Mouse (Mus musculus) midbrain, embryonic 10.5 days (tissue): ENCODE data around the gene Cops4. TPM values are rescaled to one million over a fixed set of nuclear protein-coding genes. Genes with fewer than 3 reads are reported as not detected.

Source experiments
- DNase-seq: peaks from one replicate; pipeline ENCODE4 v3.0.0-alpha.2; 2017; ENCODE audit warnings: low spot score
- H3K27ac ChIP-seq: fragments of 300-500 bp; sonication (generic); replicated peaks from 2 replicates; pipeline ENCODE4 v1.5.1; 2016; ENCODE audit warnings: mild to moderate bottlenecking
- H3K27me3 ChIP-seq: fragments of 300-500 bp; sonication (generic); 2 replicates; pipeline ENCODE4 v1.6.1; 2016; ENCODE audit warnings: low read depth, mild to moderate bottlenecking; ENCODE audit not compliant: poor library complexity, severe bottlenecking
- H3K36me3 ChIP-seq: fragments of 300-500 bp; sonication (generic); 2 replicates; pipeline ENCODE4 v1.6.1; 2016; ENCODE audit warnings: mild to moderate bottlenecking, moderate library complexity
- H3K4me1 ChIP-seq: fragments of 300-500 bp; sonication (generic); 2 replicates; pipeline ENCODE4 v1.6.1; 2016
- H3K4me3 ChIP-seq: fragments of 300-500 bp; sonication (generic); 2 replicates; pipeline ENCODE4 v1.5.1; 2016; ENCODE audit warnings: mild to moderate bottlenecking, moderate library complexity
- H3K9me3 ChIP-seq: fragments of 300-500 bp; sonication (generic); replicated peaks from 2 replicates; pipeline ENCODE4 v1.6.1; 2016; ENCODE audit warnings: mild to moderate bottlenecking
- WGBS: fragments of 180-500 bp; shearing (Covaris S2); methylation state at CpG from one replicate; pipeline ENCODE4 v1.1.7; 2016; 5-methylcytosine and 5-hydroxymethylcytosine counted together
- polyA plus RNA-seq: library from polyadenylated mRNA; unstranded; fragments of >200 nt; fragmentation: Nextera tagmentation; extraction: Ambion mirVana; gene quantifications from 2 replicates; pipeline ENCODE4 v1.2.1, GENCODE M21; 2016

Gene Cops4
- polyA plus RNA-seq = 239 and 245 TPM in 2 replicates

DNA sequence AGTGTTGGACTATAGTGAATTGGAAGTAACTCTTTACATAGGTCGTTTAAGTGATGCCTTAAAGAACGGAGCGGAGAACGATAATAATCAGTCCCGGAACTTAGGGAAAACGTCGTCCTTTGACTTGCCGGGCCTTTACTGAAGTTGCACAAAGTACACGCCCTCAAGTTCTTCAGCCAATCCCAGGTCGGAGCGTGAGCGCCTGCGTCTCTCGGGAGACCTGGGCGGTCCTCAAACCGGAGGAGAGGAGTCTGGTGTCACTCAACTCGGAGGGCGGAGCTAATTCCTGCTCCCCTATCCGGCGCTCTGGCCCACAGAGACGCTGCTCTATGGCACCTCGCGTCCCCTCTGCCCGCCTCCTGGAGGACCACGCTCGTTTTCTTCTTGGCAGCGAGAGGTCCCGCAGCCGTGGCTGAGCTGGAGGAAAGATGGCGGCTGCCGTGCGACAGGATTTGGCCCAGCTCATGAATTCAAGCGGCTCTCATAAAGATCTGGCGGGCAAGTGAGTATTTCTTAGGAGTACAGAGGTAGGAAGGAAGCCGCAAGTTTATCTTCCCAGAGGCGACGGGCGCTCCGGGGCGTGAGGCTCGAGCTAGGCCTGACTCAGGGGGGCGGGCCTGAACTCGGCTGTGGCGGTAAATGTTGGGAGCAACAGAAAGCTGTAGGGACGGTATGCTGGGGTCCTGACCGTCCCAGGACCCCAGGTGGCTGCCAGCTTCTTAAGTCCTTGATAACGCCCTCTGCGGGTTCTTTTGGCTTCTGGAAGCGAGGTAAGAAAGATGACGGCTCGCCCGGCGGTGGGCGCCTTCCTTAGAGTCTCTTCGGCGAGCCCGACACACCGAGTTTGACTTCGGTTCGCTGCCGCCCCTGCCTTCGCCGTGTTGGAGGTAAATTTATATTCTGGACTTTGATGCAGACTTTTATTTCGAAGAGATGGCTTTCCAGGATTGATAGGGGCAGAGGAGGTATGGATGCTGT is at the start of gene Cops4:
Gene Cops4, plus strand, starts transcription at position 261 of the 978 bp plus-strand sequence.
- DNase-seq = peak; percentile 97
- Histone ChIP-seq H3K9me3 (no peaks in the 10 kb centered on the region), H3K36me3 (peaks cover 13% of the 10 kb centered on the region)

DNA sequence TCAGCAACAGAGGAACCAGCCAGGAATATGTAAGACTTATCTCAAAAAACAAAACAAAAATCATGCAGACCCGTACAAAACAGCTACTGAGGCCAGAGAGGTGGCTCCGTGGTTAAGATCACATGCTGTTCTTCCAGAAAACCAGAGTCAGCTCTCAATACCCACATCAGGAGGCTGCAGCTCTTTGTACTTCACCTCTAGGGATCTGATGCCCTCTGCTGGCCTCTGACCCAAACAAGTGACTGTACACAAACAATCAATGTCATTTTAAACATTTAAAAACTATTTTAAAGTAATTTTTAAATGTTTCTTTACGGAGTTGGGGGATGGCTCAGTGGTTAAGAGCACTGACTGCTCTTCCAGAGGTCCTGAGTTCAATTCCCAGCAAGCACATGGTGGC is 41.8 kb upstream of the Cops4 start:
- no peak overlapping the region for H3K4me3 ChIP-seq
- H3K27me3 ChIP-seq = no peaks in the 10 kb centered on the region
- no peak for DNase-seq
- peaks cover 83% of the 10 kb centered on the region for H3K36me3 ChIP-seq
- H3K9me3 ChIP-seq = no peaks in the 10 kb centered on the region
- H3K27ac ChIP-seq = no peak overlapping the region
- no peaks in the 10 kb centered on the region for H3K4me1 ChIP-seq
- WGBS = 88% methylated on average over 3 of the region's 3 CpGs

More for the DNA sequence above, at the start of gene Cops4:
- Histone ChIP-seq H3K4me3 (peak within 1 kb of the TSS; percentile 87), H3K27me3 (no peaks in the 10 kb centered on the region), H3K27ac (peak within 1 kb of the TSS; percentile 93), H3K4me1 (peaks cover 19% of the 10 kb centered on the region)
- under 1% methylated on average over 64 of the region's 64 CpGs for WGBS

DNA sequence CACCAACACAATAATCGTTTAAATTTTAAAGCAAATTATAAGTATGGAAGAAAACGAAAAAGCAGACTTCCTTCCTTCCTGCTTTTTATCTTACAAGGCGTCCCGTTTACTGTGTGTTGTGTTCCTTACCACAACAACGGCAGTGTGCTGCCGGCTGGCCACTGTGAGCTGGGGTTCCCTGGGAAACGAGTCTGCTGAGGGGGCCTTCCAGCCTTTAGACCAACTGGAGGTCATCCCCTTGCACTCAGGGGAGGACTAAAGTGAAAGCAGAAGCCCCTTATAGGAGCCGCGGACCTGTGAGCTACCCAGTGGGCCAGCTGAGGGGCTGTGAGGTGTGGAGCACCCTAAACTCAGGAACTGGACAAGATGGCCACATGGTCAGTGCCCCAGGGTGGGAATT is 40.5 kb upstream of the Cops4 start:
- Histone ChIP-seq H3K27ac (no peak overlapping the region), H3K27me3 (no peaks in the 10 kb centered on the region), H3K4me3 (no peak overlapping the region), H3K4me1 (no peaks in the 10 kb centered on the region), H3K9me3 (no peaks in the 10 kb centered on the region), H3K36me3 (peaks cover 74% of the 10 kb centered on the region)
- DNase-seq = no peak
- WGBS = 92% methylated on average over 9 of the region's 9 CpGs

DNA sequence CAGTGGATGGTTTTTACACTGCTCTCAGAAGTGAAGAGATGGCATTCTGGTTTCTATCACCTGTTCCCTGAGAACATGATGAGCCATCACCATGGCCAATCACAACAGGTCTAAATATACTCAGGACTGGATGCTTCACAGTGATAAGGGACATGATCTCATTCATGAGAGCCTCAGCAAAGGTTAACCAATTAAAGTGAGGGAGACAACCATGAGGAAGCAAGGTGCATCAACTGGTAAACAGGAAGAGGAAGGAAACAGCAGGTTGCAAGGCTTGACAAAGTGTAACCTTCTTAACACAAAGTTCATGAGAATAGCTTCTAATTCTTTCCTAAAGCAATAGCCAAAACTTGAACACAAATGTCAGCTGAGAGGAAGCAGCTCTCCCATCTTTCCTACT is 34.5 kb upstream of the Cops4 start:
- no peak for DNase-seq
- no peaks in the 10 kb centered on the region for H3K4me1 ChIP-seq
- H3K36me3 ChIP-seq = peaks cover 52% of the 10 kb centered on the region
- H3K27ac ChIP-seq = no peak overlapping the region
- no peak overlapping the region for H3K4me3 ChIP-seq
- no peaks in the 10 kb centered on the region for H3K9me3 ChIP-seq
- H3K27me3 ChIP-seq = no peaks in the 10 kb centered on the region

DNA sequence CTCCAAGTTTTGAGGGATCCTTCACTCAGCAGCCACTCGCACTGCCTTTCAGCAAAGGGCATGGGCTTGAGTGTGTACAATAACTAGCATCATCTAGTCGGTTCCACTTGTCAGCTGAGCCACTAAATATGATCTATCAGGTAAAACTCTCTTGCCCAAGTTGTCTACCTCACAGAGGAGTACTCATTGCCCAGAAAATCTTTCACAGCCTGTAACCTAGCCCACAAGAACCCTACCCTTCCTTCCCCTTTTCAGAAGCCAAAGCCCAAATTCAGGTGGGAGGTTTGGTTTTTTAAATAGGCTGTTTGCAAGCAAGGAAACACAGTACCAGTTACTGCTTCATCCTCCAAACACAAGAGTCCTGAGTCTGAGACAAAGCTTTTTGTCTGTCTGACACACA is 31.0 kb upstream of the Cops4 start:
- H3K27me3 ChIP-seq = no peaks in the 10 kb centered on the region
- 93% methylated on average over 2 of the region's 2 CpGs for WGBS
- H3K9me3 ChIP-seq = no peaks in the 10 kb centered on the region
- no peak overlapping the region for H3K27ac ChIP-seq
- peaks cover 27% of the 10 kb centered on the region for H3K36me3 ChIP-seq
- no peak overlapping the region for H3K4me3 ChIP-seq
- no peaks in the 10 kb centered on the region for H3K4me1 ChIP-seq
- DNase-seq = no peak

DNA sequence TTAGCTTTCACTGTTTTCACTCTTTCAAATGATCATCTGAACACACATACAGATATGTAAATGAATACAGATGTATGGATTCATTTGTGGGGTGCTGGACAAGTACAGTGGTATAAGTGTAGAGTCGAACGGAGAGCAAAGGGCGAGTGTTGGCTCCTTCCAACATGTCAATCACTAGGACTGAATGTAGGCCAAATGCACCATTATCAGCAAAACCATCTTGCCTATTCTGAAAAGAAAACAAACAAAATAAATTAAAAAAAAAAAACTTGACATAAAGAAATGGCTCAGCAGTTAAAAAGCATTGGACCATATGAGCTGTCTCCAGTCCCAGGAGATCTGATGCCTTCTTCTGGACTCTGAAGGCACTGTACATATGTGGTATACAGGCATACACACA is 29.9 kb upstream of the Cops4 start:
- Histone ChIP-seq H3K4me1 (no peaks in the 10 kb centered on the region), H3K4me3 (no peak overlapping the region), H3K27ac (no peak overlapping the region), H3K27me3 (no peaks in the 10 kb centered on the region), H3K36me3 (peaks cover 25% of the 10 kb centered on the region), H3K9me3 (no peaks in the 10 kb centered on the region)
- DNase-seq = no peak
- 96% methylated on average over 3 of the region's 3 CpGs for WGBS

DNA sequence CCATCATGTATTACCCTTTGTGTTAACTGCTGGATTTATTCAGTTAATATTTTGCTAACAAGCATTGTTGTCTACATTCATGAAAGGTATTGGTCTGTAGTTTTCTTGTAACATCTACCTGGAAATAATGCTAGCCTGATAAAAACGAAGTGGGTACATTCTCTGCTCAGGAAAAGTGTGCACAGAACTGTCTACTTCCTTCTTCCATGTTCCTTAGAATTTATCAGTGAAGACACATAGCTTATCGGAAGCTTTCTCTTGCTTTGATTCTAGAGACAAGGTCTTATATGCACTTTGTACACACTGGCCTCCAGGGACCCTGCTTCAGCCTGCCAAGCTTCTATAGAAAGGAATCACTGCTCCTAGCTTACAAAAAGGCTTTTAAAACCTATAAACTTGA is 28.8 kb upstream of the Cops4 start:
- H3K4me3 ChIP-seq = no peak overlapping the region
- no peaks in the 10 kb centered on the region for H3K4me1 ChIP-seq
- H3K27ac ChIP-seq = no peak overlapping the region
- H3K9me3 ChIP-seq = no peaks in the 10 kb centered on the region
- no peak for DNase-seq
- H3K27me3 ChIP-seq = no peaks in the 10 kb centered on the region
- WGBS = 86% methylated on average over 2 of the region's 2 CpGs
- H3K36me3 ChIP-seq = peaks cover 15% of the 10 kb centered on the region

DNA sequence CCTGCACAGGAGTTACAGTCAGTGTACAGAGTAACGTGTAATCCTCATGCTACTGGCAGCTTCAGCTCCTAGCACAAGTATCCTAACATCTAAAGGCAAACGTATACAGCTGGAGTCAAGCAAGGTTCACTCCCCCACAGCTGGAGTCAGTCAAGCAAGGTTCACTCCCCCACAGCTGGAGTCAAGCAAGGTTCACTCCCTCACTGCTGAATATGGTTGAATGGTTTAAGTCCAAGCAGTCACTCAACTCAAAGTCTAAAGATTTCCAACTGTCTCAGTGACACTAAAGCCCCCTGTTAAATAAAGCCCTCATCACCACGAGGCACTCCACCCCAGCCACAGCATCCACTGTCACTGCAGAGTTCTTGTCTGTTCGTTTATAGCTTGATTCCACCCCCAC is 26.4 kb upstream of the Cops4 start:
- no peaks in the 10 kb centered on the region for H3K36me3 ChIP-seq
- H3K27me3 ChIP-seq = no peaks in the 10 kb centered on the region
- no peaks in the 10 kb centered on the region for H3K4me1 ChIP-seq
- H3K27ac ChIP-seq = no peak overlapping the region
- 70% methylated on average over 4 of the region's 4 CpGs for WGBS
- no peak for DNase-seq
- H3K9me3 ChIP-seq = no peaks in the 10 kb centered on the region
- H3K4me3 ChIP-seq = no peak overlapping the region

DNA sequence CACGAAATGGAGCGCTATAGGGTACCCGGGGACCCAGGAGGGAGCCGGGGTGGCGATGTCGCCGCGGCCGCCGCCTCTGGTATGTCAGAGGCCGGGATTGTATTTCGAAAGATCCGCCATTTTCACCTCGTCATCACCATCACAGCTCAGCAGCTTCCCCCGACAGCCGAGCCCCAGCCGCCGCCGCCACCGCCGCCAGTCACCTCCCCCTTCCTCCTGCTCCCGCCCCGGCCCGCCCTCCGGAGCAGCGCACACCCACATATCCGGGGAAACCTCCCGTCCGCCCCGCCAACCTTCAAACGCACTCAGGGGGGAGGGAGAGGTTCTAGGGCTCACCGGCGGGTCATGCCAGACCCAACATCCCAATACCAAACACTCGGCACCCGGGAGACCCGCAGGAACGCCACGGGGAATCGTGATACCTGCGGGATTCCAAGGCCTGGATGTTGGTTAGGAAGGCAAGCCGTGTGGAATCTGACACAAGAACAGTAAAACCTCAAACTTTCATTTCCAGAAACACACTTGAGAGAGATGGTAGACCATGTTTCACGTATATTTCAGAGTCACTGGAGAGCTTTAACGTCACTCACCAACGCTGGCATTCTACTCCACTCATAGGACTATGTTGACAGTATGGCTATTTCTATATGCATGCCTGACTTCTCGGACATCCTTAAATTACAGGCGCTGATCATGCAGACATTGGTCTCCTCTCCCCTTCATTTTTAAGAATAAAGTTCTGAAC is 19.5 kb upstream of the Cops4 start:
- peak overlapping the region; percentile 87 for H3K27ac ChIP-seq
- no peaks in the 10 kb centered on the region for H3K27me3 ChIP-seq
- no peaks in the 10 kb centered on the region for H3K36me3 ChIP-seq
- WGBS = 2% methylated on average over 40 of the region's 46 CpGs
- H3K4me3 ChIP-seq = peak overlapping the region; percentile 88
- peak; percentile 81 for DNase-seq
- no peaks in the 10 kb centered on the region for H3K9me3 ChIP-seq
- peaks cover 29% of the 10 kb centered on the region for H3K4me1 ChIP-seq

DNA sequence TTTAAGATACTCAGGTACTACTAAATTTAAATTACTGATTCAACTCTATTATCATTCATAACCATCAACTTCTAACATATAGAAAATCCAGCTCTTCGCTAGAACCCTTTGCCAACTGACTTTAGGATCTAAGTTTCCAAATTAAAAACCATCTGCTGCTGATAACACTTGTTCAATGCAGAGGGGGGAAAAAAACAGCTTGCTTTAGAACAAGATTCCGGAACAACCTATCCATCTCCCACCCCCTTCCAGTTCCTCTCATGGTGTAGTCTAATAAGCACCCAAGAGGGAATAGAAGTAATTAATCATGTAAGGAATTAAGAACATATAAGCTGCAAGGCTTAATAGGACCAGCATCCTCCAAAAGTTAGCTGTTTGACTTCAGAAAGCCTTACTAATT is 18.9 kb upstream of the Cops4 start:
- peak overlapping the region; percentile 88 for H3K4me3 ChIP-seq
- no peaks in the 10 kb centered on the region for H3K36me3 ChIP-seq
- no peaks in the 10 kb centered on the region for H3K9me3 ChIP-seq
- peak overlapping the region; percentile 87; the same call in 1 of the 2 replicates for H3K27ac ChIP-seq
- H3K27me3 ChIP-seq = no peaks in the 10 kb centered on the region
- H3K4me1 ChIP-seq = peaks cover 29% of the 10 kb centered on the region
- DNase-seq = no peak
- 32% methylated on average over 2 of the region's 2 CpGs for WGBS

DNA sequence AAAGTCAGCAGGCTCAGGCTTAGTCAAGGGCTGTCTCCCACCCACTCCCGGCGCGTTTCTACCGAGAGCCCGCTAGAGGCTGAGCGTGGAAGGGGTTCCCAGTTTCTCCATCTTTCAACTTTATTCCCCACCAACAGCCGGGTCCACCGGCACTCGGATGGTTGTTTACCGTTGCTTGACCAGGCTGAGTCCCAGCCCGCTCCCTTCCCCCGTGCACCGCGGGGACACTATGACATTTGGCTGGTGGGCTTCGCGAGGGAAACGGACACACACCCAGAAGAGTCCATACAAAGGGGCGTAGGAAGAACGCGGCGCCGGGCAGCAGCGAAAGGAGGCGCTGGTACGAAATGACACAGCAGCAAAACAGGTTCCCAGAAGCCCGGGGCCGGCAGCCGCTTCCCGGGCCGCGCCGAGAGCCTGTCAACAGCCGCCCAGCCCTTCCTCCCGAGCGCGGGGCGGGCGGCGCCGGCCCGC is 18.2 kb upstream of the Cops4 start:
- H3K4me1 ChIP-seq = peaks cover 29% of the 10 kb centered on the region
- WGBS = under 1% methylated on average over 40 of the region's 41 CpGs
- H3K9me3 ChIP-seq = no peaks in the 10 kb centered on the region
- H3K4me3 ChIP-seq = peak overlapping the region; percentile 88
- H3K36me3 ChIP-seq = no peaks in the 10 kb centered on the region
- H3K27ac ChIP-seq = peak overlapping the region; percentile 87
- H3K27me3 ChIP-seq = no peaks in the 10 kb centered on the region
- DNase-seq = peak; percentile 70

DNA sequence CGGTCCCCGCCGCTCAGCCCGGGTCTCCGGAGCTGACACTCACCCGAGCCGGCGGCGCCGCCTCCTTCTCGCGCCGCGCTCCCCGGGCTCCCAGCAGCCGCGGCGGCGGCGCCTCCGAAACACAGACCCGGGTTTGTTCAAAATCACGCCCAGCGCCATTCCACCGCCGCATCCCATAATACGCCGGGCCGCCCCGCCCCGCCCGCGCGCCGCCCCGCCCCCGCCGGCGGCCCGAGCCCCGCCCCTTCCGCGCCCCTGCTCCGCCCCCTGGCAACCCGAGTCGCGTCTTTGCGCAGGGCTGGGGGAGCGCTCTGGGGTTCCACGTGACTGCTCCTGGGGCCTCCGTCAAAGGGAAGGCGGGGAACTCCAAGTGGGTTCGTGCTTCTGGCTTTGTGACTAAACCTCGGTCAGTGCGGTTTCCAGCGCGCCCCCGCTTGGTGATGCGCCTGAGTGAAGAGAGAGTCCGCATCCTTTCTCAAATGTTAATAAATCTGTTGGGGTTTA is 17.6 kb upstream of the Cops4 start, which contains the start of gene Lin54:
Gene Lin54, minus strand, starts transcription at position 182 of the 504 bp plus-strand sequence.
- peak within 1 kb of the TSS; percentile 87 for H3K27ac ChIP-seq
- no peaks in the 10 kb centered on the region for H3K36me3 ChIP-seq
- peak within 1 kb of the TSS; percentile 88 for H3K4me3 ChIP-seq
- peaks cover 29% of the 10 kb centered on the region for H3K4me1 ChIP-seq
- under 1% methylated on average over 59 of the region's 60 CpGs for WGBS
- H3K9me3 ChIP-seq = no peaks in the 10 kb centered on the region
- DNase-seq = peak; percentile 97
- no peaks in the 10 kb centered on the region for H3K27me3 ChIP-seq
